Mouse (Mus musculus) hindbrain, embryonic 14.5 days (tissue): ENCODE measurements around the gene Camkk1. TPM values are rescaled to one million over a fixed set of nuclear protein-coding genes. Genes with fewer than 3 reads are reported as not detected.
A peak's percentile ranks its signal among the peaks of the same experiment; 100 is the strongest.

Experiments used
- ATAC-seq: fragments of 200-750 bp; cut with Nextera tagmentation; 2 replicates; pipeline ENCODE4 v1.8.0; 2017; ENCODE audit warnings: moderate number of reproducible peaks, mild to moderate bottlenecking, moderate TSS enrichment, moderate library complexity; ENCODE audit not compliant: low FRiP score
- DNase-seq: peaks from one replicate; pipeline ENCODE4 v3.0.0-alpha.2; 2015; ENCODE audit warnings: low spot score
- H3K27ac ChIP-seq: fragments of 300-500 bp; sonication (generic); 2 replicates; pipeline ENCODE4 v1.5.1; 2014; ENCODE audit warnings: mild to moderate bottlenecking, moderate library complexity
- H3K27me3 ChIP-seq: fragments of 300-500 bp; sonication (generic); 2 replicates; pipeline ENCODE4 v1.6.1; 2014; ENCODE audit warnings: mild to moderate bottlenecking, low read length, mixed read lengths; ENCODE audit not compliant: control insufficient read depth, insufficient read depth
- H3K36me3 ChIP-seq: fragments of 300-500 bp; sonication (generic); replicated peaks from 2 replicates; pipeline ENCODE4 v1.6.1; 2014; ENCODE audit not compliant: control insufficient read depth, insufficient read depth
- H3K4me1 ChIP-seq: fragments of 300-500 bp; sonication (generic); replicated peaks from 2 replicates; pipeline ENCODE4 v1.6.1; 2014; ENCODE audit warnings: antibody characterized with exemption, low read length, mixed read lengths; ENCODE audit not compliant: control insufficient read depth, insufficient read depth
- H3K4me2 ChIP-seq: fragments of 300-500 bp; sonication (generic); replicated peaks from 2 replicates; pipeline ENCODE4 v1.6.1; 2014; ENCODE audit warnings: mild to moderate bottlenecking, moderate library complexity
- H3K4me3 ChIP-seq: fragments of 300-500 bp; sonication (generic); replicated peaks from 2 replicates; pipeline ENCODE4 v1.5.1; 2014; ENCODE audit warnings: mild to moderate bottlenecking, low read length
- H3K9ac ChIP-seq: fragments of 300-500 bp; sonication (generic); 2 replicates; pipeline ENCODE4 v1.6.1; 2014
- H3K9me3 ChIP-seq: fragments of 300-500 bp; sonication (generic); 2 replicates; pipeline ENCODE4 v1.6.1; 2016; ENCODE audit warnings: low read length; ENCODE audit not compliant: control insufficient read depth
- WGBS: fragments of 180-500 bp; shearing (Covaris S2); extraction: QIAGEN DNeasy Blood & Tissue Kit; methylation state at CpG from one replicate; pipeline ENCODE4 v1.1.7; 2014; 5-methylcytosine and 5-hydroxymethylcytosine counted together
- polyA plus RNA-seq: library from polyadenylated mRNA; unstranded; fragments of >200 nt; fragmentation: Nextera tagmentation; extraction: Ambion mirVana; gene quantifications from 2 replicates; pipeline ENCODE4 v1.2.1, GENCODE M21; 2014

Gene Camkk1
- polyA plus RNA-seq, 1 experiment from 2014 or later: 13.9 TPM

GRCm38 (mm10) chr11:72991961-72992360 is 26.8 kb upstream of the Camkk1 start:
- Histone ChIP-seq H3K27ac (no peak overlapping the region), H3K9ac (no peak overlapping the region), H3K4me2 (no peak overlapping the region), H3K9me3 (no peaks in the 10 kb centered on the region), H3K4me3 (no peak overlapping the region), H3K4me1 (no peaks in the 10 kb centered on the region), H3K27me3 (no peaks in the 10 kb centered on the region), H3K36me3 (no peaks in the 10 kb centered on the region)
- ATAC-seq: no peak
- no peak for DNase-seq
- 69% methylated on average over 9 of the region's 9 CpGs for WGBS

DNA sequence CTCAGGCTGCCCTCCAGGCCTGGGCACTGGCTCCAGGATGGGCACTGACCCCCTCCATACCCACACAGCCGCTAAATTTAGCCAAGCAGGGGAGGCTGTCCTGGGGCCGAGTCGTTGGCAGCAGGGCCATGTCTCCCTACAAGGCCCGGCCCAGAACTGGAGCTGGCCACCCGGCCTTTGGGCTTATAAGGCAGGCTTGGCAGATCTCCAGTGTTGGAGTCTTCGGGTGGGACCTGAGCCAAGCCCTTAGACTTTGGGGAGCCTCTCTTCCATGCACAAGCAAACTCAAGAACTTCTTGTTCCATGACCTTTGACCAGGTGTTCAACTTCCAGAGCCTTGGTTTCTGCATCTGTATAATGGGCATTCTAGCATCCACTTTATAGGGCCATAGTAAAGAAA is 22.5 kb upstream of the Camkk1 start:
- no peaks in the 10 kb centered on the region for H3K36me3 ChIP-seq
- no peaks in the 10 kb centered on the region for H3K4me1 ChIP-seq
- DNase-seq: no peak
- no peak for ATAC-seq
- no peak overlapping the region for H3K9ac ChIP-seq
- H3K27me3 ChIP-seq: no peaks in the 10 kb centered on the region
- no peaks in the 10 kb centered on the region for H3K9me3 ChIP-seq
- 94% methylated on average over 6 of the region's 6 CpGs for WGBS
- no peak overlapping the region for H3K4me2 ChIP-seq
- no peak overlapping the region for H3K27ac ChIP-seq
- no peak overlapping the region for H3K4me3 ChIP-seq

DNA sequence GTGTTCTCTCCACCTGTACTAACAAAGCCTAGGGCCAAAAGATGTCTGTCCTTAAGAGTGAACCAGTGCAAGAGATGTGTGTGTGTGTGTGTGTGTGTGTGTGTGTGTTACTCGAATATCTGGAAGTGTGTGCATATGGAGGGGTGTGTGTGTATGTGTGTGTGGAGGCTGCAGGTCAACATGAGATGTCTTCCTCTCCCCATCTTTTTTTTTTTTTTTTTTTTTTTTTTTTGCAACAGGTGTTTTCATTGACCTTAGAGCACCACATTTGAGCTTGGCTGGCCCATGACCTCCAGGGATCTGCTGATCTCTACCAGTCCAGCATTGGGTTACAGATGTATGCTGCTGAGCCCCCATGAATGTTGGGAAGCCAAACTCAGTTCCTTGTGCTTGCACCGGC is 22.0 kb upstream of the Camkk1 start:
- Histone ChIP-seq H3K9me3 (no peaks in the 10 kb centered on the region), H3K36me3 (no peaks in the 10 kb centered on the region), H3K27ac (no peak overlapping the region), H3K9ac (no peak overlapping the region), H3K4me3 (no peak overlapping the region), H3K4me1 (no peaks in the 10 kb centered on the region), H3K27me3 (no peaks in the 10 kb centered on the region), H3K4me2 (no peak overlapping the region)
- ATAC-seq: no peak
- WGBS: 93% methylated on average over 2 of the region's 2 CpGs
- DNase-seq: no peak

DNA sequence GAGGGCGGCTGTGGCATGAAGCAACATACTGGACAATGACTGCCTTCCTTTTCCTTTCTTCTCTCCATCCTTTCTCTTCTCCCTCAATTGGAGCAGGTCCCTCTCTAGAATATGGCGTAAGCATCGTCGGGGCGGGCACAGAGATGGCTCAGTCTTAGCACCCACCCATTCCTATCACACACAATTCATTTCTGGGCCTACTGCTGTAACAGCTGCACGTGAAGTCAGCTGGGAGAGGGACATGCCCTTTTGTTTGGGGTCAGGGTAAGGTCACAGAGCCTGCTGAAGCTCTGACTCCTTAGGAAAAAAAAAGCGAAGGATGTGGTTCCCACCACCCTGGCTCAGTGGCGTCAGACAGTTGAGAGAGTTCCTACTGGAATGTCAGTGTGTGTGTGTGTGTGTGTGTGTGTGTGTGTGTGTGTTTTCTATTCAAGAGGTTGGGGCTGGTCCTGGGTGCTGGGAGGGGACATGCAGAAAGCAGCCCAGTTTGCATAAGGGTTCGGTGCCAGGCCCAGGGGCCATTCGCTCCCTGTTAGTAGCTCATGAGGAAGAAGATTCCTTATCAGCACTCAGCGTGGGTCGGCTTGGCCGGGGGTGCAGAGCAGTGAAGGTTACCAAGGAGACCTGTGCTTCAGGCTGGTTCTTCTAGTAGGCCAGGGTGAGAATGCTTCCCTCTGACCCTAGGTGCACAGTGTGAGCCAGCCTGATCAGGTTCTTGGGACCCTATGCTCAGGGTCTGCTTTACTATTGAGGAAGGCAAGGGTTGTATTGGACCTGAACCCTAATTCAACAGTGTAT is 21.1 kb upstream of the Camkk1 start:
- no peaks in the 10 kb centered on the region for H3K4me1 ChIP-seq
- H3K27ac ChIP-seq: no peak overlapping the region
- no peaks in the 10 kb centered on the region for H3K9me3 ChIP-seq
- 73% methylated on average over 13 of the region's 13 CpGs for WGBS
- no peaks in the 10 kb centered on the region for H3K36me3 ChIP-seq
- H3K9ac ChIP-seq: no peak overlapping the region
- no peaks in the 10 kb centered on the region for H3K27me3 ChIP-seq
- no peak for ATAC-seq
- no peak overlapping the region for H3K4me3 ChIP-seq
- H3K4me2 ChIP-seq: no peak overlapping the region
- no peak for DNase-seq

GRCm38 (mm10) chr11:72998771-72999170 is 20.0 kb upstream of the Camkk1 start, which contains the start of gene P2rx1:
Gene P2rx1, plus strand, starts transcription at chr11:72999103.
- Histone ChIP-seq H3K4me3 (no peak within 1 kb of the TSS), H3K4me2 (no peak within 1 kb of the TSS), H3K27me3 (no peaks in the 10 kb centered on the region), H3K4me1 (no peaks in the 10 kb centered on the region), H3K36me3 (no peaks in the 10 kb centered on the region), H3K27ac (no peak within 1 kb of the TSS), H3K9ac (no peak within 1 kb of the TSS), H3K9me3 (no peaks in the 10 kb centered on the region)
- 54% methylated on average over 8 of the region's 8 CpGs for WGBS
- DNase-seq: no peak
- no peak for ATAC-seq

GRCm38 (mm10) chr11:73001029-73001428 is 17.8 kb upstream of the Camkk1 start:
- 14% methylated on average over 6 of the region's 6 CpGs for WGBS
- H3K9ac ChIP-seq: no peak overlapping the region
- H3K27me3 ChIP-seq: no peaks in the 10 kb centered on the region
- H3K4me2 ChIP-seq: no peak overlapping the region
- no peak overlapping the region for H3K27ac ChIP-seq
- ATAC-seq (no peak), DNase-seq (peak; percentile 67)
- H3K9me3 ChIP-seq: no peaks in the 10 kb centered on the region
- H3K4me3 ChIP-seq: no peak overlapping the region
- no peaks in the 10 kb centered on the region for H3K36me3 ChIP-seq
- H3K4me1 ChIP-seq: no peaks in the 10 kb centered on the region

GRCm38 (mm10) chr11:73006377-73006776 is 12.4 kb upstream of the Camkk1 start:
- Histone ChIP-seq H3K4me2 (no peak overlapping the region), H3K9ac (no peak overlapping the region), H3K4me3 (no peak overlapping the region), H3K27me3 (no peaks in the 10 kb centered on the region), H3K9me3 (no peaks in the 10 kb centered on the region), H3K27ac (no peak overlapping the region), H3K36me3 (no peaks in the 10 kb centered on the region), H3K4me1 (no peaks in the 10 kb centered on the region)
- DNase-seq: peak; percentile 72
- WGBS: 2% methylated on average over 2 of the region's 2 CpGs
- ATAC-seq: 0 out of 2 replicates have a peak, but pooled peaks have one; percentile 21

- DNase-seq (no peak), ATAC-seq (no peak)
- Histone ChIP-seq H3K9me3 (no peaks in the 10 kb centered on the region), H3K27ac (no peak overlapping the region), H3K4me1 (no peaks in the 10 kb centered on the region), H3K4me3 (no peak overlapping the region), H3K4me2 (no peak overlapping the region), H3K36me3 (no peaks in the 10 kb centered on the region), H3K9ac (no peak overlapping the region), H3K27me3 (no peaks in the 10 kb centered on the region)
- 53% methylated on average over 3 of the region's 3 CpGs for WGBS
Measured at GRCm38 (mm10) chr11:73007113-73007512, 11.7 kb upstream of the Camkk1 start.

- Histone ChIP-seq H3K9me3 (no peaks in the 10 kb centered on the region), H3K4me1 (no peaks in the 10 kb centered on the region), H3K4me2 (no peak overlapping the region), H3K27ac (no peak overlapping the region), H3K36me3 (no peaks in the 10 kb centered on the region), H3K9ac (no peak overlapping the region), H3K27me3 (no peaks in the 10 kb centered on the region), H3K4me3 (no peak overlapping the region)
- 61% methylated on average over 11 of the region's 11 CpGs for WGBS
- DNase-seq: peak; percentile 62
- no peak for ATAC-seq
Measured at GRCm38 (mm10) chr11:73007698-73008481, 10.9 kb upstream of the Camkk1 start.
